Mouse (Mus musculus) skeletal muscle tissue, postnatal 0 days (tissue): Measurements from ENCODE around the gene Olfr776. TPM values are rescaled to one million over a fixed set of nuclear protein-coding genes. Genes with fewer than 3 reads are reported as not detected.

ENCODE experiments used
- polyA plus RNA-seq: library from polyadenylated mRNA; unstranded; fragments of >200 nt; fragmentation: Nextera tagmentation; extraction: Ambion mirVana; gene quantifications from 2 replicates; pipeline ENCODE4 v1.2.1, GENCODE M21; 2015

The Olfr776 gene
- polyA plus RNA-seq: not detected in 2 replicates

DNA sequence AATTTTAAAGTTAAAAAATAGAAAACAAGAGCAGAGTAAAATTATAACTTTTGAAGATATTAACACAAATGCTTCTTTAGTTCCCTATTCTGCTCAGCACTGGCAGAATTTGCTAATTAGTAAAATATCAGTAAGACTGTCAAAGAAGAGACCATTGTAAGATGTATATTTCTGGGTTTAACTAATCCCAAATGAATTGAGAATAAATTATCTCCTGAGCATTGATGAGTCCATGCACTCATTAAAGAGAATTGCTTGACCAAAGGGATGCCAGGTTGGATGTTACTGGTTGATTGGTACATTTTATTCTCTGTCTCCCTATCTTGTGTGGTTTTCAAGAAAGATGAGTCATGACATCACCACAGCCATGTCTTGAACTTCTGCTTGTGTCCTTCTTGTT lies at the start of gene Olfr776:
Gene Olfr776, plus strand, starts transcription at position 301 of the 400 bp plus-strand sequence.

DNA sequence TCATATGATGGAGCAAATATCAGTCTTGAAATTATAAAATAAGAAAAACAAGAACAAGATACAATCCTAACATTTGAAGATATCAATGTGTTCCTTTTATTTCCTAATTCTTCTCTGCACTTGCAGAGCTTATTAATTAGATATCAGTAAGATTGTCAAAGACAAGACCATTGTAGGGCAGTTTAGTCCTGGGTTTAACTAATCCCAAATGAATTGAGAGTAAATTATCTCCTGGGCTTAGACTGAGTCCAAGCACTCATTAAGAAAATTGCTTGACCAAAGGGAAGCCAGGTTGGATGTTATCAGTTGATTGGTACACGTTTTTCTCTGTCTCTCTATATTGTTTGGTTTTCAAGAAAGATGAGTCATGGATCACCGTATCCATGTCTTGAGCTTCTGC lies 23.0 kb upstream of the Olfr776 start, which contains the start of gene Olfr774:
Gene Olfr774, plus strand, starts transcription at position 301 of the 400 bp plus-strand sequence.

DNA sequence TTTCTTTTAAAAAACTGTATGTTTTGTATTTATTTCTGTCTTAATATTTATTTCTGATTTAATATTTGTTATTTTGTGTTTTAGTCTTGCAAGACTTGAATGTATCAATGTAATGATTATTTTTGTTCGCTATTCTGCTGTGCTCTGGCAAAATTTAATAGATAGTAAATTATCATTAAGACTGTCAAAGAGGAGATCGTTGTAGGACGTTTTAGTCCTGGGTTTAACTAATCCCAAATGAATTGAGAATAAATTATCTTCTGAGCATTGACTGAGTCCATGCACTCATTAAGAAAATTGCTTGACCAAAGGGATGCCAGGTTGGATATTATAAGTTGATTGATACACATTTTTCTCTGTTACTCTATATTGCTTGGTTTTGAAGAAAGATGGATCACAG lies 10.8 kb upstream of the Olfr776 start, which contains the start of gene Olfr775:
Gene Olfr775, plus strand, starts transcription at position 301 of the 400 bp plus-strand sequence.

DNA sequence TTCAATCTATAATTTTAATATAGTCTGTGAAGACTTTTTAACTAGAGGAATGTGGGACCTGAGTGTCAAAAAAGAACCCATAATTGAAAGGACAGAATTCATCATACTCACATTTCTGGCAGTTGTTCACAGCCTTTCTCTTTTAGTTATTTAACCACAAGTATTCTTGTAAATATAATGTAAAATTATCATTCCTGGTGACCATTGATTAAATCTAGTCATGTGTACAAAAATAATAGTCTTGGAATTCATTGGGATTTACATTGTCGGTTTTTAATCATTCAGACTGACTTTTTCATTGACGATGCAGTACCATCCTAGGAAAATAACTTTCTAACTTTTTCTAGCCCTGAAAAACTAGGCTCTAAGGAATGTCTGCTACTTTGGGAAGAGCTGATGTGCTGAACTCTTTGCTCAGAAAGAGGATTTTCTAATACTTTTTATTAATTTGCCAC lies 12.2 kb downstream of the Olfr776 start, which contains the start of gene Olfr777:
Gene Olfr777, minus strand, starts transcription at position 405 of the 455 bp plus-strand sequence.

Other genes with a start within 250 kb of the Olfr776 start
- not detected in 2 replicates for gene Olfr763, start 248.3 kb upstream of the Olfr776 start, polyA plus RNA-seq
- not detected in 2 replicates for gene Olfr764-ps1, start 219.2 kb upstream of the Olfr776 start, polyA plus RNA-seq
- not detected in 2 replicates for gene Olfr765, start 209.1 kb upstream of the Olfr776 start, polyA plus RNA-seq
- not detected in 2 replicates for gene Olfr766-ps1, start 190.2 kb upstream of the Olfr776 start, polyA plus RNA-seq
- gene Olfr767, start 176.2 kb upstream of the Olfr776 start, polyA plus RNA-seq: not detected in 2 replicates
- not detected in 2 replicates for gene Olfr768, start 159.8 kb upstream of the Olfr776 start, polyA plus RNA-seq
- not detected in 2 replicates for gene Olfr769, start 141.3 kb upstream of the Olfr776 start, polyA plus RNA-seq
- gene Olfr770, start 120.1 kb upstream of the Olfr776 start, polyA plus RNA-seq: not detected in 2 replicates
- not detected in 2 replicates for gene Olfr771, start 94.4 kb upstream of the Olfr776 start, polyA plus RNA-seq
- gene Olfr772, start 81.2 kb upstream of the Olfr776 start, polyA plus RNA-seq: not detected in 2 replicates
- not detected in 2 replicates for gene Olfr773, start 71.7 kb upstream of the Olfr776 start, polyA plus RNA-seq
- not detected in 2 replicates for gene Olfr774, start 22.9 kb upstream of the Olfr776 start, polyA plus RNA-seq
- not detected in 2 replicates for gene Olfr775, start 10.7 kb upstream of the Olfr776 start, polyA plus RNA-seq
- gene Olfr777, start 12.4 kb downstream of the Olfr776 start, polyA plus RNA-seq: not detected in 2 replicates
- gene Olfr780, start 59.0 kb downstream of the Olfr776 start, polyA plus RNA-seq: not detected in 2 replicates
- not detected in 2 replicates for gene Olfr781, start 69.7 kb downstream of the Olfr776 start, polyA plus RNA-seq
- gene Olfr782, start 89.7 kb downstream of the Olfr776 start, polyA plus RNA-seq: not detected in 2 replicates
- gene Olfr784, start 125.0 kb downstream of the Olfr776 start, polyA plus RNA-seq: 0.06 TPM in 1 of 2 replicates, not detected in the other
- not detected in 2 replicates for gene Olfr785, start 146.3 kb downstream of the Olfr776 start, polyA plus RNA-seq
- gene Olfr786, start 168.2 kb downstream of the Olfr776 start, polyA plus RNA-seq: not detected in 2 replicates
- not detected in 2 replicates for gene Olfr787, start 202.7 kb downstream of the Olfr776 start, polyA plus RNA-seq
- gene Olfr788, start 211.9 kb downstream of the Olfr776 start, polyA plus RNA-seq: not detected in 2 replicates
- gene Olfr789, start 225.6 kb downstream of the Olfr776 start, polyA plus RNA-seq: not detected in 2 replicates
- not detected in 2 replicates for gene Olfr790, start 239.4 kb downstream of the Olfr776 start, polyA plus RNA-seq